Mouse (Mus musculus): ENCODE measurements around the gene Nsl1. TPM values are rescaled to one million over a fixed set of nuclear protein-coding genes. Genes with fewer than 3 reads are reported as not detected.

The Nsl1 gene
- polyA plus RNA-seq (2017; shearing (Covaris generic)) = 1 to 10 TPM; 2.4 to 4.2 TPM

DNA sequence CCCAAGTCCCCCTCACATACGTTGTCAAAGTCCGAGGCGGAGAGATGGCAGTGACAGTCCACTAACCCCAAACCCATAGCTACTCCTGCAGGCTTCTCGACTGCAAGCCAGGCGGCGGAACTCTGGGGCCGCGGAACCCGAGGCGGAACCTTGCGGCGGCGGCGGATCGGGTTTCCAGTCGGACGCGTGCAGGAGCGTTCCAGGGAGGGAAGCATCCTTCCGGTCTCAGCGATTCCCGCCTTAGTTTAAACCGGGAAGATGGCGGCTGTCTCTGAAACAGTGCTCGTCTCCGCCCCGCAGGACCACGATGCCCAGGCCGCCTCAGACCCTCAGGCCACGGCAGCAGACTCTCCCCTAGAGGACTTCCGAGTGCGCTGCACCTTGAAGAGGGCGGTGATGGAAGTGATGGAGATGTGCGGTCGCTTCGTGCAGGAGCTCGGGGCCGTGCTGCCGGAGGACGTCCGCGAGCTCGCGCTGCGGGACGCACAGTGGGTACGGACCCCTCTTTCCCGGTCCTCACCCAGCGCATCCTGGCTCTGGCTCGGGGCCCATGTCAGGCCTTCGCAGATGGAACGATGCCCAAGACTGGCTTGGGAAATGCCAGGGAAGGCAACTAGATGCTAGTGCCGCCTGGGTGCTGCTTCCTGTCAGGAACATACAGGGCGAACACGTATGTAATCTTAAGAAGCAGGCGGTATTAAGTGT is at the start of gene Nsl1, which contains the start of gene Tatdn3:
Gene Nsl1 (plus strand): TSS at position 232 of the 705 bp plus-strand sequence.
Gene Tatdn3 (minus strand): TSS at position 152 of the 705 bp plus-strand sequence.

DNA sequence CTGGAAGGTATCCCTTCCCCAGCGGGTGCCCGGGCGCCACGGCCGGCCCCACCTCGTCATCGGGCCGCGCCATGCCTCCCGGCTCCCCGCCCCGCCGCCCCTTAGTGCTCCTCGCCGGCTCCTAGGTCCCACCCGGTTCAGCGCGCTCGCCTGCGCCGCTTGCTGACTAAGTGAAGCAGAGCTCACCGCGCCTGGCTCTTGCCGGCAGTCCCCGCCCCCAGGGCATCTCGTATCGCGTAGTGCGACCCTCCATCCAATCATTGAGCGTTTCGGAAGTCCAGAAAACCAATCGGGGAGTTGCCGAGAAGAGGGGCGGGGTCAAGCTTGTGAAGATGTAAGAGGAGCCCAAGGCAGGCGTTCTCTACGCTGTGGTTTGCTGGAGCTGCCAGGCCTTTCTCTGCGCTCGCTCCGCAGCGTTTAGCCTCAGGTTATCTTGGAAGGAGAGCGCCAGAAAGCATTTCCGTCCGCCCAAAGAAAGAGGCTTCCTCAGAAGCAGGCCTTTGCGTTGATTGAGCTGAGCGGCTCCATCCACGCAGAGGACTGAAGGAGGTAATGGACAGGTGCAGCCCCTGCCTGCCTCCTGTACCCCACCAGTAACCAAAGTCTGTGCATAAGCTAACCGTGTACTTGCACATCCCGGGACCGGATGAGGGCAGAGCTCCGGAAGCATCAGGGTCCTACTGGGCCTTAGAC is 36.6 kb upstream of the Nsl1 start, which contains the start of gene Flvcr1:
Gene Flvcr1 (minus strand): TSS at position 138 of the 693 bp plus-strand sequence.

DNA sequence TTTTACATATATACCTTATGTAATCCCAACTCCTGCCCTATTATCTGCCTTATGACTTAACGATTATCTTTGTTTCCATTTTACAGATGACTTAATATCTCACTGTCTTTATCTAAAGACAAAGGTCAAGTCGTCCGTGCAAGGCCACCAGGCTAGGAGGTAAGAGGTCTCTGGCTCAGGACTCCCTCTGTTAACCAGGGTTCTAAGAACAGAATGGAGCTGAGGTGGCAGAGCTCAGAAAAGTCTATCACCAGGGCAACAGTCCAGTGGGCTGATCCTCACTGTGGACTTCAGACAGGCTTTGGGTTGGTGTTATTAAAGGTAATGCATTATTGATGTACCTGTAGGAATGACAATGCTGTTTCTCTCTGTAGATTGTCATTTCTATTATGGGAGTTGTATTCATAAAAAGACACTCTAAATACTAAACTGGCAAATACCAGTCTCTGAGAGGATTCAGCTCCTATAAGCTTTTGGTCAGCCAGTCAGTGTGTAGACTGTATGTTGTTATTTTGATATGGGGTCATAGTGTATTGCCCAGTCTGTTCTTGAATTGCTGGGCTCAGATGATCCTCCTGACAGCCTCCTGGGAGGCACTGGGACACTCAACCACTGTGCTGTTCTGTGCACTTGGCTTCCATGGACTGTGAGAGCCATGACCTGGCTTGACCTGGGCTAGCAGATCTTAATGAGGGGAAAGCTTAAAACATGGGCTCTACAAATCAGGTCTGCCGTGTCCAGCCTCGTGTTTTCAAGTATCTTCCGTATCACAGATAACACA is 26.1 kb upstream of the Nsl1 start, which contains the start of gene Spata45:
Gene Spata45 (plus strand): TSS at position 86 of the 781 bp plus-strand sequence.

DNA sequence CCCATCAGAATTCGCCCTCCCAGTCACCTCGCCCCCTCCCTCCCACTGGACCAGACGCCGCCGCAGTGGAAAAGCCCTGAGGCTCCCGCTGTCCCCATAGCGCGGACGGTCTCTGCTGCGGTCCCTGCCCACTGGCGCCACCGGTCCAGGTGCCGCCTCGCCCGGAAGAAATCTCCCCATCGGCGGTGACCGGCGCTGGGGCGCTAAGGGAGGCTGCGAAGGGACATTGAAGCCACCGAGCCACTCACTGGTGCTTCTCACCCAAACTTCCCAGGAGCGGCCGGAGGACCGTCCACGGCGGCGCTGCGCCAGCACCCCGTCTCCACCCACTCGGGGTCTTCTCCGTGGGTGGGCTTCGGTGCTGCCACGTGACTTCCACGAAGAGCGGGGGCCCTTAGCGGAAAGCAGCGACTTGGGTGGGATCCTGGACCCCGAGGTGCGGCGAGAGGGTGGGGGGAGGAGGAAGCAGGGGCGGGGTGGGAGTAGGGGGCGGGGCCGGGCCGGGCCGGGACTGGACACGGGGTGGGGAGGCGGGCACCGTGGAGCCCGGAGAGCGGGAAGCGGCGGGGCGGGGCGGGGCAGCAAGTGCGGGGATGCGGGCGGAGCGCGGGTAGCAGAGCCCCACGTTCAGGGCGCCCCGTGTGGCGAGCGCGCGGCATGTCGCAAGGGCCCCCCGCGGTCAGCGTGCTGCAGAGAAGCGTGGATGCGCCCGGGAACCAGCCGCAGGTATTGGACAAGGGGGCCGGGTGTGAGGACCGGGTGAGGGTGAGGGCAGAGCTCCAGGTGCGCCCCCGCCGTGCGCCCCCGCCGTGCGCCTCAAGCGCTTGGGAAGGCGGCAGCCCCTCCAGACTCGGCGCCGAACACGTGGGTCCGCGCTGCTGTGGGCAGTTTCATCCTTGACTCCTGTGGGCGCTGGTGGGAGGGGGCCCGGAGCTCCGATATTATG is 35.3 kb downstream of the Nsl1 start, which contains the start of gene Batf3:
Gene Batf3 (plus strand): TSS at position 46 of the 946 bp plus-strand sequence.

Other genes starting within 250 kb of the Nsl1 start
- 1 to 10 TPM; 4.7 to 5.6 TPM for gene Rps6kc1, start 151.2 kb upstream of the Nsl1 start, polyA plus RNA-seq (2017; shearing (Covaris generic))
- gene Angel2, start 137.9 kb upstream of the Nsl1 start, polyA plus RNA-seq (2017; shearing (Covaris generic)) = 10 to 100 TPM; 65.9 to 73.0 TPM
- gene Vash2, start 83.7 kb upstream of the Nsl1 start, polyA plus RNA-seq (2017; shearing (Covaris generic)) = under 1 TPM; 0.23 to 0.49 TPM
- 10 to 100 TPM; 13.6 to 18.1 TPM for gene Flvcr1, start 36.9 kb upstream of the Nsl1 start, polyA plus RNA-seq (2017; shearing (Covaris generic))
- not detected for gene Spata45, start 26.4 kb upstream of the Nsl1 start, polyA plus RNA-seq (2017; shearing (Covaris generic))
- gene Tatdn3, start 80 bp upstream of the Nsl1 start, polyA plus RNA-seq (2017; shearing (Covaris generic)) = 10 to 100 TPM in 1 of 2 experiments, 1 to 10 TPM in 1; 8.8 to 12.2 TPM
- gene Batf3, start 34.8 kb downstream of the Nsl1 start, polyA plus RNA-seq (2017; shearing (Covaris generic)) = 1 to 10 TPM in 1 of 2 experiments, under 1 TPM in 1; 0.41 to 2.4 TPM
- gene Fam71a, start 101.8 kb downstream of the Nsl1 start, polyA plus RNA-seq (2017; shearing (Covaris generic)) = not detected
- not detected for gene Atf3, start 155.0 kb downstream of the Nsl1 start, polyA plus RNA-seq (2017; shearing (Covaris generic))